Mouse (Mus musculus): ENCODE measurements around the gene Themis2.
"Not testable (repeated sequence)": the region's sequence is repeated elsewhere in the genome, so short reads cannot be mapped to it uniquely, and the experiment has no call there.

Gene Themis2

DNA sequence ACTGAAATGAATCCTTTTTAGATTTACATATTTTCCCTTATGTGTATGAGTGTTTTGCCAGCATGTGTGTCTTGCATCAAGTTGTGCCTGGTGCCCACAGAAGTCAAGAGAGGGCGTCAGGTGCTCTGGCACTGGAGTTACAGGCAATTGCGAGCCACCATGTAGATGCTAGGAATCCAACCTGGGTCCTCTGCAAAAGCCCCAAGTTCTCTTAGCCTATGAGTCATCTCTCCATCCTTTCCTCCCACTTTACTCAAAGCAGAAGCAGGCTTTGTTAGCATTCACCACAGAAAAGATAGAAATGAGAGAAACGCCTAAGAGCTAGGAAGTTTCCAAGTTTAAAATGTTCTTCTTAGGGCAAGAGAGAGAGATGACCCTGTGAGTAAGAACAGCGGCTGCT lies 3.7 kb upstream of the Themis2 start:
- DNase-seq (ENCODE audit: low spot score in 2 of 2): no peak

DNA sequence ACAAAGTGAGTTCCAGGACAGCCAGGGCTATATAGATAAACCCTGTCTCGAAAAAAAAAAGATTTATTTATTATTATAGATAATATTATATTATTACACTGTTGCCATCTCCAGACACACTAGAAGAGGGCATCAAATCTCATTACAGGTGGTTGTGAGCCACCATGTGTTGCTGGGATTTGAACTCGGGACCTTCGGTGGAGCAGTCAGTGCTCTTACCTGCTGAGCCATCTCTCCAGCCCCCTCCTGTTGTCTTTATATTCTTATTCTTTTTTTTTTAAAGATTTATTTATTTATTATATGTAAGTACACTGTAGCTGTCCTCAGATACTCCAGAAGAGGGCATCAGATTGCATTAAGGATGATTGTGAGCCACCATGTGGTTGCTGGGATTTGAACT lies 2.5 kb upstream of the Themis2 start:
- not testable (repeated sequence) for DNase-seq (ENCODE audit: low spot score in 2 of 2)

DNA sequence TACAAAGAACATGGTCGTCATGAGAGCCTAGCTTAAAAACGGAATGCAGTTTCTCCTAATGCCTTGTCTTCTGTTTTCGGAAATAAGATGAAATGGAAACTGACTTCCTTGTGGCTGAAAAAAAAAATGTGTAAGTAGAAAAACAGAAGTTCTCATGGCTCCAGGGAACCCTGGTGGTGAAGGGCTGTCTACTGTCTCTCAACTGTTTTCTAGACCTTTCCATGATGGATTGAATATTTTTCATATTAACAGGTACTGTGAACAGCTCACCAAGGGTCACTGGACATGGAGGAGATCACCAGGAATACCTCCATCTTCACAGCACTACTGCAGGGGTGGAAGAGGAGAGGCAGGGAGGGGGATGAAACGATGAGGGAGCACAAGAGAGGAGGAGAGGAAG lies 1.8 kb upstream of the Themis2 start:
- DNase-seq (ENCODE audit: low spot score in 2 of 2): no peak

DNA sequence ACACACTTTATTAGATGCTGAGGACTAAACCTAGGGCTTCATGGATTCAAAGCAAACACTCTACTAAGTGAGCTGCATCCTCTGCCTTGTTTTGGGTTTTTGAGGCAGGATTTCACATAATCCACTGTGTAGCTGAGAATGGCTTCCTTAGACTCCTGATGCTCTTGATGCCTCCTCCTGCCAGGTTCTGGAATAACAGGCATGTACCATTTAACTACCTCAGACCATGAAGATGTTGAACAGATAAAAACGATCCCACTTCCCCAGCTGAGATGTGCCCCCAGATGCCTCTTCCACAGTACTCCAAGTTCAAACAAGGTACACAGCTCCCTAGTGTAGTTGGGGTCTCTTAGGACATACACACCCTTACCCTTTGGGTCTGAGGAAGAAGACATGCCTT lies 1.3 kb upstream of the Themis2 start:
- no peak for DNase-seq (ENCODE audit: low spot score in 2 of 2)

DNA sequence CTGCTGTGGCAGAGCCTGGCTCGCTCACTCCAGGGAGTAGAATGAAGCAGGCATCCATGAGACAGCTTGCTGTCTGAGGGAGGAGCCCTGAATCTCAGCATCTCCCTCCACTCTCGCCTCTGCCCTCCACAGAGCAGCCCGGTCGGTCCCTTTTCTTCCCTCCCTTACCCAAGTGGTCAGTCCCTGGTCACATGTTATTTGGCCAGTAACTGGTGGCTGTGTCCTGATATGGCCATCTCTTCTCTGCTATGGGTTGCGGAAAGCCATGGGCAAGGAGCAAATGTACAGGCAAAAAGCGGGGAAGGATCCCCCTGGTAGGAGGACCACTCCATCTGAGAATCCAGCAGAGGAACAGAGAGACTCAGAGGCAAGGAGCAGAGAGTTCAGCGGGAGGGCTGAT lies 1.0 kb downstream of the Themis2 start:
- DNase-seq (ENCODE audit: low spot score in 2 of 2): no peak

DNA sequence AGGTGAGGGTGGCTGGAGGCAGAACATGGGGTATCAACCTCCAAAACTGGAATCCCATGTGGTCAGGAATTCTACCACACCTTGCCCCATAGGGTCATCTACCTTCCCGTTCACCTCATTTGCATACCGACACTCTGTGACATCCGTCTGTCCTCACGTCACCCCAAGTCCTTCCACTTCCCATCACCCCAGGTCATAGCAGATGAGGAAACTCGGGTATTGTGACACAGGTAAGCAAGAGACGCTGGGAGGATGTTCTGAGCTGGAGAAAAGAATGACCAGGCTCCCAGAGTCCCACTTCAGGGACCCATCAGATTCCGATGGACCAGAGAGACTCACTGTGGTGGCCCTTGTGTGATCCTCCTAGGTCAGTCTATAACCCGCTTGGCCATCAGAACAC lies 1.4 kb downstream of the Themis2 start:
- DNase-seq (ENCODE audit: low spot score in 2 of 2): no peak

DNA sequence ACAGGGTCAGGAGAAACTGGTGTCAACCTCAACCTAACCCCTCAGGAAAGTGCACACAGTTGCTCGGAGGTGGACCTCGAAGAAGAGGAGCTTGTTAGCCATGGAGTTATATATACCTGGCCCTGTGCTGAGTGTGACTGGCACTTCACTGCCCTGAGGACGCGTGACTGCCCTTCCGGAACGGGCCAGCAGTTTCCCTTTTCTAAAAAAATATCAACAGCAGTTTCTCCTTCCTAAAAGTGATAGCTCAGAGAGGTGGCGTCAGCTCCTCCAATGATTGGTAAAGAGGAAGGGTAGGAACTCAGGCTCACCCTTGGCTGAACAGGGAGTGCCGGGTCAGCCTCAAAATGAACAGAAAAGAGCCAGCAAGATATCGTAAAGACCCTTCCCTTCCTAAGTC lies 2.2 kb downstream of the Themis2 start:
- no peak for DNase-seq (ENCODE audit: low spot score in 2 of 2)

DNA sequence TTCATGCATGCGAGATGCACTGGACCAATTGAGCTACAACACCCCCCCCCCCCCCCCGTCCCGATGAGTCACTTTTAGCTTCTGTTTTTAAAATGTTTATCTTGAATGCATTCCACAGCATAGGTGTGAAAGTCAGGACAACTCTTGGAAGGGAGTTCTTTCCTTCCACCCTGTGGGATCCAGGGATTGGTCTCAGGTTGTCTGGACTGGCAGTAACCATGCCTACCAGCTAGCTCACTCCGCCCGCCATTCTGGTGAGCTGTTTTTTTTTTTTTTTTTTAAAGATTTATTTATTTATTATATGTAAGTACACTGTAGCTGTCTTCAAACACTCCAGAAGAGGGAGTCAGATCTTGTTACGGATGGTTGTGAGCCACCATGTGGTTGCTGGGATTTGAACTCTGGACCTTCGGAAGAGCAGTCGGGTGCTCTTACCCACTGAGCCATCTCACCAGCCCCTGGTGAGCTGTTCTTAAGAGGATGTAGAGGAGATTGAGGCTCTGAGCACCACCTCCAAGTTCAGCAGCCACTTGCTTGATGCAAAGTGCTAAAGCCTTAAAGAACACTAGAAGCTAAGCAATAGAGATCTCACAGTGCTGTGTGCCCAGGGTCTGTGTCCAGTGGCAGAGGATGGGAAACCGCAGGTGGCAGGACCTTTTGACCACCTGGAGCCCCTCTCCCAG lies 2.7 kb downstream of the Themis2 start:
- not testable (repeated sequence) for DNase-seq (ENCODE audit: low spot score in 2 of 2)

DNA sequence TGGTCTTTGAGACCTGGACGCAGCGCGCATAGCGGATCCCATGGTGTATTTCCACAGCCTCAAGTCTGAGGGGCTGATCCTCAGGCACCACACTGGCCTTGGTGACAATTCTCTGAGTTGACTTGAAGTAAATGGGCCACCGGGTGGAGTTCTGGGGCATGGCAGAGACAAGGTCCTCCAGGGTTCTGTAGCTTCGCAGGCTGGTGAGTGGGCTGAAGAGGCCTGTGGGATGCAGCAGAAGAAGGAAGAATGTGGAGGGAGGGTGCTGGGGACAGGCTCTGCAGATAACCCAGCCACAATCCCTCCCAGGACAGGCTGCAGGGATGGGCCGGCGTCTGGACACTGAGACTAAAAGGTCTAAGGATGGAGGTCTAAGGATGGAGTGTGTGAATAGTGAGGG lies 6.5 kb downstream of the Themis2 start:
- DNase-seq (ENCODE audit: low spot score in 2 of 2): no peak

DNA sequence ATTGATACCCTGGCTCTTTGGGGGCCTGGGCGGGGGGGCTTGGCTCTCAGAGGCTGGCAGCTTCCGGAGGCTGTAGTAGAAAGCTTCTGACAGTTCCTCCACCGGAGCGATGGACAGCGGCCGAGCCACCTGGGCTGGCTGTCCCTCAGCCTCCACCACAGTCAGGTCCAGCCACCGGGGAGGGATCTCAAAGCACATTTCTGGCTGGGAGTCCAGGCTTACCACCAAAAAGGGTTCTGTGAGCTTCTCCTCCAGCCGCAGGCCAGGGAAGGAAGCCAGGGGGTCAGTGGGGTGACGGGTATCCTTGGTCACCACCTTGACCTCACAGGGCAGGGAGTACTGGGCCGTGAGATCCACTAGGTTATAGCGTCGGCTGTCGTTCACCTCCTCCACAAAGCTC lies 11.0 kb downstream of the Themis2 start:
- no peak for DNase-seq (ENCODE audit: low spot score in 2 of 2)

DNA sequence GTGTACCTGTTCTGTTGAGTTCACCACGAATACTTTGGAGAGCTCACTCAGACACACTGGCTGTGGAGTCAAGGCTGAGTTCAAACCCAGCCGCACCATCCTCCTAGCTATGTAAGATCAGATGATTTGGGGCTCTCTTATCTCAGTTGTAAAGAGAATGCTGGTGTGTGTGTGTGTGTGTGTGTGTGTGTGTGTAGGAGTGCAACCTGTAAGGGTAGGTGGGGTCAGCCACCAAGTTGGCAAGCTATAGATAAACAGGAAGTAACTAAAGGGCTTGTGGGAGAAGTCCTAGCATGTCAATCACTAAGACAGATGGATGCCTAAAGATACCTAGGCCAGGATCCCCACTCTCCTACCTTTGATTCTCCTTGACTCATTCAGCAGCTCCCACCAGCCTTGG lies 12.5 kb downstream of the Themis2 start:
- DNase-seq (ENCODE audit: low spot score in 2 of 2): no peak

DNA sequence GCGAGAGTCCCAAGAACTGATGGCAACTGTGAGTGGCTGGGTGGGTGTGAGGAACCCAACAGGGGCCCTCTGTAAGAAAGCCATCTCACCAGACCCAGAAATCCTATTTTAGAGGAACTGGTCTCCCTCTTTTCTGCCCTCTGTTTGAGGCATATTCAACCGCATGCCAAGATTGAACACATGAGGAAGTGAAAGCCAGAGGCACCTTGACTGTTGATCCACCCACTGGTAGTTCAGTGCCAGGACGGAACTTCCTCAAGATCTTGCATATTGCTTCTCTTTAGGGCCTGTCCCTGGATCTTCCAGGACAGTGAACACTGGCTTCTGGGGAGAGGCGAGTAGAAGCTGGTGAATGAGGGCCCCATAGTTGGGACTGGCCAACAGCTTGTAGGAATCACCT lies 15.9 kb downstream of the Themis2 start:
- no peak for DNase-seq (ENCODE audit: low spot score in 2 of 2)

DNA sequence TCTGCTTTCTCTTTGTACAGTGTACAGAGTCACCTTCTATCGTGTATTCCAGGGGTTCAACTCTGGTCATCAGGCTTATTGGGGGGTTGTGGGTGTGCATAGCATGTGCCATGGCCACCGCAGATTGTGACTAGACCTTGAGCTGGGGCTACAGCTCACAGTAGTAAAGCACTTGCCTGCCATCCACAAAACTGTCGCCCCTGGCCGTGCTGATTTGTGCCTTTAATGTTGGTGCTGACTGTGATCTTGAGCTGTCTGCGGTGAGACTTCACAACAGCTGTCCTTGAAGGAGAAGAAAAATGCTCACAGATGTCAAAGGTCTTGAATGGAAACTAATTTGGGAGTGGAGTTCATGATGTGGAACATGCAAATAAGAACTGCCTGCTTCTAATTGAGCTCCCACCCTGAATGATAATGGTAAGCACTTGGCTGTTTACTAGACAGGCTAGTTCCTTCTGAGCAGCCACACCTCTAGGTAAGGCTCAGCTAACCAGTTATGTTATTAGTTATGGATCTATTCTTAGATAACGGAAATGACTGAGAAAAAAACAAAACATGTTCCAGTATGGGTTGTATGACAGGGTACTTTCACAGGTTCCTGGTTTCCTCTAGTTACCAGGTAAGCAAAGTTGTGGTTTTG lies 17.5 kb downstream of the Themis2 start:
- no peak for DNase-seq (ENCODE audit: low spot score in 2 of 2)

DNA sequence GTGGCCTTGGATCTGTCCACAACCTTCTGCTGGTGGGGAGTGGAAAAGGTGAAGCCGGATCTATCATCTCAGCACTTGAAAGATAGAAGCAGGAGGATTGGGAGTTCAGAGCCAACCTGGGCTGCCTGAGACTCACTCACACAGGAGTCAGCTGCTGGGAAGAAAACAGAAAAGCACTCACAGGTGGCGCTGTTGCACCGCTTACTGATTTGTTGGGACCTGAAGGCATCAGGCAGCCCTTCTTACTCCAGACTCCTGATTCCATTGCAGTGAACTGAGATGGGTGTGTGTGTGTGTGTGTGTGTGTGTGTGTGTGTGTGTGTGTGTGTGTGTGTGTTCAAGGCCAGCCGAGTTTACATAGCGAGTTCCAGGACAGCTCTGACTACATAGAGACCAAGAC lies 19.4 kb downstream of the Themis2 start:
- DNase-seq (ENCODE audit: low spot score in 2 of 2): peak; percentile 58 to 72

DNA sequence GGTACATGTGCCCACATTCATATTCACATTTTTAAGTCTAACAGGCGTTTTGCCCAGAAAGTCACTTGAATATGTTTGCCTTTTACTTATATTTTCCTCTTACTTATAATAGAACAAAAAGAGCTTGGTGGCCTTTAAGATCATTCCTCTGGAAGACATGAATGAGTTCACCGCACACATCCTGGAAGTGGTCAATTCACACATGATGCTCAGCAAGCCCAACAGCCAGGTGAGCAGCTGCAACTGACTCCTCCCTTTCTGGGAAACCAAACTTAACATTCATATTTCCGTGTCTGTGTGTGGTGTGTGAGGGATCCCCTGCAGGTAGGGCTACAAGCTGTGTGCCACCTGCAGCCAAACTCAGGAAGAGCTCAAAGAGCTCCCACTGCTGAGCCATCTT lies 21.3 kb downstream of the Themis2 start:
- DNase-seq (ENCODE audit: low spot score in 2 of 2): no peak

DNA sequence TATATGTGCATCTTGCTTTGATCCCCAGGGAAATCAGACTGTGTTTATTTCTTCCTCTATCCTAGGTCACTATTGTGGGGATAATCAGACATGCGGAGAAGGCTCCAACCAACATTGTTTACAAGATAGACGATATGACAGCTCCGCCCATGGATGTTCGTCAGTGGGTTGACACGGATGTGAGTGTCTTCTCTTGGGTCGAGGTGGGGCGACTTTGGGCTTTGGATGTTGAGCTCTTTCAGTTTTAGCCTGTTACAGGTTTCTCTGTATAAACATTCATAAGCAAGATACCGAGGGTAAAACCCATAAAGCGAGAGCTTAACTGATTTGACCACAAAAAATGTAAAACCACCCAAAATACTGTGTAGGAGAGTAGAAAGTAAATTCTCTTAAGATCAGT lies 24.4 kb downstream of the Themis2 start:
- DNase-seq (ENCODE audit: low spot score in 2 of 2): no peak

DNA sequence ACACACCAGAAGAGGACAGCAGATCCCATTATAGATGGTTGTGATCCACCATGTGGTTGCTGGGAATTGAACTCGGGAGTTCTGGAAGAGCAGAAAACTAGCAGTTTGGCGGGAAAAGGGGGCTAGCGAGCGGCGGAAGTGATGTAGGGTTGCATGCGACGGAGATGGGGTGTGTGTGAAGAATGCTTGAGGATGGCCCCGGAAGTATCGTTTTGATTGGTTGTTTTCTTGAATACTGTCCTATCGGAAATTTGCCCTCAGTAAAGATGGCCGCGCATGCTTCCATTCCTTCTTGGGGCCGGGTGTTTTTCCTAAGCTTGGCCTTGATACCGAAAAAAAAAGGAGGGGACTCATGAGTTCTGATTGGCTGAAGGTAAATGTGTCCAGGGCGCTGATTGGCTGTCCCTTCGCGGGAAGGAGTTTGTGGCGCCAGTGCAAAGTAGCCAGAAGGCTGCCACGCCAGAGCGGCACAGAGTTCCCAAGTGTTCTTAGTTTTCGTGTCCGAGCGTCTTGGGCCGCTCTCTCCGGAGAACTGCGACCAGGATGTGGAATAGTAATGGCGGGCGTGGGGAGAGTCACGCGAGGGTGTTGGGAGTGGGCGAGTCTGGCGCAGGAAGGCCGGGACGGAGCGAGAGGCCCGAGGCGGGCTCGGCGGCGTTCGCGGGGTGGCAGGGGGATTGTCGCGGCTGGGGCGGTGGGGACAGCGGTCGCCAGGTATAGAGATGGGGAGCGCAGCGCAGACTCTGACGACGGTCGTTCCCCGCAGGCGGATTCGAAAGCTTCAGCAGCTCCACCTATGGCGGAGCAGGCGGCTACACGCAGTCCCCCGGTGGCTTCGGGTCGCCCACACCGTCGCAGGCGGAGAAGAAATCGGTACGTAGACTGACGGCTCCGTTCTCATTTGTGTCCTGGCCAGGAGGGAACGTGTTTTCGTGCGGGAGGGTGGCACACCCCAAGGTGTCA lies 28.0 kb downstream of the Themis2 start, which contains the start of gene Rpa2:
Gene Rpa2, plus strand, starts transcription at position 419 of the 963 bp plus-strand sequence.
- DNase-seq (ENCODE audit: low spot score in 2 of 2): peak; percentile 98

DNA sequence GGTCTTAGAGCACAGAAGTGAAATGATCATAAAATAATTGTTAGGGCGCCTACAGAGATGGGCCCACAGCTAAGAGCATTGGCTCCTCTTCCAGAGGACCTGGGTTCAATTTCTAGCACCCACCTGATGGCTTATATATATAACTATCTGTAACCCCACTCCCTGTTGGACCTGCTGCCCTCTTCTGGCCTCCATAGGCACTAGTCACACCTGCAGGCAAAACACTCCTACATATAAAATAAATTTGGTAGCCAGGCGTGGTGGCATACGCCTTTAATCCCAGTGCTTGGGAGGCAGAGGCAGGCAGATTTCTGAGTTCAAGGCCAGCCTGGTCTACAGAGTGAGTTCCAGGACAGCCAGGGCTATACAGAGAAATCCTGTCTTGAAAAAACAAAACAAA lies 33.1 kb downstream of the Themis2 start:
- not testable (repeated sequence) for DNase-seq (ENCODE audit: low spot score in 2 of 2)

DNA sequence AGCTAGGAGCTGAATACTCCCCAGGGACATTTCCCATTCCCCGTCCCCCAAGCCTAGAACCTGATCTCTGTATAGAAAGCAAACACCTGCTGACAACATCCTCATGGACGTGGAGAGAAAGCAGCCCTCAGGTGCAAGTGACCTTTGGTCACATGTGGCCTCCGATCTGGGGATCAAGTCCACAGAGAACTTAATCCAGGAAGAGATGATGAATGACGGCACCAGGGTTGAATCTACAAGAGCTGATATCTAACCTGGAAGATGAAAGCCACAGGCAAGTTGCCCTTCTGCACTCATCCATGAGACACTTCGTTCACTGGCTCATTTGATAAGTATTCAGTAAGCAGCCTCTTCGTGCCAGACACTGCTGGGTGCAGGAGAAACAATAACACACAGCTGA lies 33.6 kb downstream of the Themis2 start:
- no peak for DNase-seq (ENCODE audit: low spot score in 2 of 2)

DNA sequence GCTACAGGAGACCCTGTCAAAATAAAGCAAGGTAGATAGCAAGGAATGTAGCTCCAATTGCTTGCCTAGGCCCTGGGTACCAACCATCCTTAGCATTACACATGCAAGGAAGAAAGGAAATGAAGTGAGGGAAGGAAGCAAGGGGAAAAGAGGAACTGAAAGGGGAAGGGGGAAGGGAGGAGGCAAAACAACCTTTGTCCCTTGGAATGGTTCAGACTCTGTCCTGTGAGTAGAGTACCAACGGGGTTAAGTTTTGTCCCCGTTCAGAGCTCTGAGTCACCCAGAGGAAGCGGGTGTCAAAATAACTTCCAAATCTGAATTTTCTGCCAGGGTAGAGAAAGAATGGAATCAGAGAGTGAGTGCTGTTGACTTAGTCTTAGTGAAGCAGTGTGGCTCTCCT lies 35.9 kb downstream of the Themis2 start:
- no peak for DNase-seq (ENCODE audit: low spot score in 2 of 2)

DNA sequence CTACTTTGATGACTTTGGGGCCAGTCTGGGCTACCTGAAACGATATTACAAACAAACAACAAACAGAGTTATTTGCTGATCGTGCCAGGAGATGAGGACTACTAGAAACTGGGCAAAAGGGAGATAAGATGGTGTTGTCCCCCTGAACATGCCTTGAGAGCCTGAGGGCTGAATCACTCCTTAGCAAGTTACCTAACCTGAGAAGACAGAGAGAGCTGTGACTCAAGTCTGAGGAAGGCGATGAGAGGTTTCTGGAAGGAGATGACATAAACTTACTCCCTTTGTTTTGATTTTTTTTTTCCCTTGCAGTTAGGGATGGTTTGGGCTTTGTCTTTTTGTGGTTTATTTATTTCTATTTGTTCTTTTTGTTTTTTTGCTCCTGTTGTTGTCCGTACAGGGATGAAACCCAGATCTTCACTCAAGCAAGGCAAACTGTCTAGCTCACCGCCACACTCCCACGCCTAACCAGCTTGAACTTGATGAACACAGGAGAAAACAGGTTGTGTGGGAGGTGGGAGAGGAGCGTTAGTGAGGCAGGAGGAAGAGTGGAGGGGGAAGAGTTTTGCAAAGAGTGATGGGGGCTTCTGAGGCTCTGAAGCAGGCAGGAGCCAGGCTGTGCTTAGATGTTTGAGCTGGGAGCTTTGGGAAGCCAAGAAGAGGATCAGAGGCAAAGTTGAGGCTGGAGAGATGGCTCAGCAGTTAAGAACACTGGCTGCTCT lies 38.4 kb downstream of the Themis2 start:
- DNase-seq (ENCODE audit: low spot score in 2 of 2): no peak

DNA sequence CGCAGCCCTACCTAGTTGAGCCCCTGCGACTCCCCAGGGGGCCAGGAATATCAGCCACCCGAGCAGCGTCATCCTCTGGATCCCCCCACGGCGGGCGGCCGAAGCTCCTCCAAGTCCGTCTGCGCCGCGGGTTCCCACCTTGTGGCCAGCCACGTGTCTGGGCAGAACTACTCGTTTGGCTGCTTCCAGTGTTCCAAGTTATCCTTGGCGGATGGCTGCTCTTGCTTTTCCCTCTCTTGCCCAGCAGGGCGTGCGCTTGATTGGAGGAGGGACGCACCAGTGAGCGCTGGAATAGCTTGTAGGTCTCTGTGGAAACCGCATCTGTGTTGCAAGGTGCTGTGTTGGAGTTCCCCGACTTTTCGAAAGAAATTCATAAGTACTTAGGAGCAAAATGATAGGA lies 39.2 kb downstream of the Themis2 start, which contains the start of gene Smpdl3b:
Gene Smpdl3b, minus strand, starts transcription at position 279 of the 400 bp plus-strand sequence.
- DNase-seq (ENCODE audit: low spot score in 2 of 2): peak; percentile 53 to 80
